Mouse (Mus musculus): ENCODE measurements around the gene Sos2. TPM values are rescaled to one million over a fixed set of nuclear protein-coding genes. Genes with fewer than 3 reads are reported as not detected.

Gene Sos2
- polyA plus RNA-seq, 1 experiment from 2014 or later, result 11.3 TPM

DNA sequence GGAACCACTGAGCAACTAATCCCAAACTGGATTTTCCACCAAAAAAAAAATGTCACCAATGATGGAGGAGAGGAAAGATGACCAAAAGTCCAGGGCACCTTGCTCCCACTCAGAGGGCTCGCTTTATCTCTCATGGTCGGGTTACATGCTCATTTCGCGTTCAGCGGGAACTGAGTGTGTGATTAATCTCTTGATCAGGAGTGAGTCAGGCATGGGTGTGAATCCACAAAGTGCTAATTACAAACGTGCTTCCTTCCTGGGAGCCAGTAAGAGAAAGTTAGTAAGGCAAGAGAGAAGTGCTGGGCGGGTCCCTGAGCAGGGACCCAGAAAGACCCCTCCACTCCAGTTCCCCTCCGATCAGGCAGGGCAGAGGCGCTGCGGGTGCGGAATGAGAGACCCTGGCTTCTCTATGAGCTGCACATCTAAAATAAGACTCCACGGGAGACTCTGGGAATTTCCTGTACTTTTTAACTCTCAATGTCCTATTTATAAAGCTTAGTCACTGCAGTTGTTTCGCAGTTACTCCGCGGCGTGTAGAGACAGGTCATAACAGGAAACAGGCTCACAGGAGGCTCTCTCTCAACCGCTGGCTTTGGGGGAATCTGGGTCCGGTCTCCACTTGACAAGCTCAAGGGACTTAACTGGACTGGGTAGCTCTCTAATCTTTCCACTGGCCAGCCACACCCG, 143.8 kb downstream of the Sos2 start:
- Histone ChIP-seq H3K4me3 (ENCODE audit: low read length) (no peak overlapping the region), H3K4me2 (ENCODE audit: low read length) (peak overlapping the region; percentile 24), H3K9me3 (ENCODE audit: control insufficient read depth, low read length) (no peaks in the 10 kb centered on the region), H3K9ac (ENCODE audit: low read depth, low read length) (no peak overlapping the region), H3K4me1 (ENCODE audit: control insufficient read depth, insufficient read depth, low read depth, low read length) (peaks cover 14% of the 10 kb centered on the region), H3K36me3 (ENCODE audit: control insufficient read depth, insufficient read depth, low read length) (no peaks in the 10 kb centered on the region), H3K27ac (ENCODE audit: low read depth, low read length) (peak overlapping the region; percentile 74), H3K27me3 (replicated peaks; ENCODE audit: control insufficient read depth, insufficient read depth, low read length) (no peaks in the 10 kb centered on the region)
- no peak for ATAC-seq
- WGBS, result 59% methylated on average over 19 of the region's 19 CpGs

DNA sequence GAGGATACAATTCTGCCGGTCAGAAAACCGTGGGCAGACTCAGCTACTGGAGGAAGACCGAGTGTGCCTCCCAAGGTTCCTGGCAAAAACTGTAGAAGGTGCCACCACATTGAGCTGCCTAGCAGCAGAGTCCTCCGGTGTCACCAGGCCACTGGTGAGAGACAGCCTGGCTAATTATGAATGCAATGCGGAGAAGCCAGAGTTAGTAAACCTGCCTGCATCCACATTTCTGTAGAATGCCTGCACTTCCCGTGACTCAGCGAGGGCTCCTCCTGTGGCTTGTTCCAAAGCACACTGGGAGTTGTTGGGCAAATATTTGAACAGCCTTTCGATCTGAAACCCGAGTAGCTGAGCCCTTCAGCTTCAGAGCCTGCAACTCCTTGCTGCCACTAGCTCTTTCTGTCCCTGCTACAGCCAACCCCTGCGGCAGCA, 144.4 kb downstream of the Sos2 start:
- peak overlapping the region; percentile 74 for H3K27ac ChIP-seq (ENCODE audit: low read depth, low read length)
- H3K4me3 ChIP-seq (ENCODE audit: low read length), result no peak overlapping the region
- no peaks in the 10 kb centered on the region for H3K27me3 ChIP-seq (replicated peaks; ENCODE audit: control insufficient read depth, insufficient read depth, low read length)
- ATAC-seq, result peak; percentile 63; the same call in 1 of the 2 replicates
- H3K9ac ChIP-seq (ENCODE audit: low read depth, low read length), result 0 out of 2 replicates have a peak overlapping the region, but pooled peaks have one; percentile 23
- H3K9me3 ChIP-seq (ENCODE audit: control insufficient read depth, low read length), result no peaks in the 10 kb centered on the region
- peak overlapping the region; percentile 24 for H3K4me2 ChIP-seq (ENCODE audit: low read length)
- H3K4me1 ChIP-seq (ENCODE audit: control insufficient read depth, insufficient read depth, low read depth, low read length), result peaks cover 14% of the 10 kb centered on the region
- no peaks in the 10 kb centered on the region for H3K36me3 ChIP-seq (ENCODE audit: control insufficient read depth, insufficient read depth, low read length)
- 31% methylated on average over 10 of the region's 10 CpGs for WGBS

DNA sequence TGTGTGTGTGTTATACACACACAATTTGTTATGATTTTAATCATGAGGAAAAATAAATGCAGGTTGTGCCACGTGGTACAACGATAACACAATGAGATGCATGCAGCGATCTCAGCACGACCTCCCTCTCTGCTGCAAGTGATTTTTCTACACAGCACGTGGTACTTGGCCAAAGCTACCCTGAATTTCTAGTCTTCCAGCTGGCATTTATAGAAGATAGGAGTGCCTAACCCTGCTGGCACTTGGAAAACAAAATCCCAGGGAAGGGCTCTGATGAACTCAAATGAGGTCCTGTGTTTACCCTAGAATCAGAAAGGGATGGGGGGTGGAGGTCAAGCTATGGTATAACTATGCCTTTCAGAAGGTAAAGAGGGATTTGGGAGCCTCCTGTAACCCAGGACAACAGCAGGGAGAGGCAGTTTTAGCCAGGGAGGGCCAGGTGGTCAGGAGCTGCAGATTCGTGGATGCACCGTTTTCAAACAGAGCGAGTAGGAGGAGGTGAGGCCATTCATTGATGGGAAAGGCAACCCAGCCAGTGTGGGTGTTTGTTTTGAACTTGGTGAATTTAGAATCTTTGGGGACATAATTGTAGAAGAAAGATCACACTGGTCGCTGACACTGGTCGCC, 144.9 kb downstream of the Sos2 start:
- Histone ChIP-seq H3K4me3 (ENCODE audit: low read length) (no peak overlapping the region), H3K4me2 (ENCODE audit: low read length) (no peak overlapping the region; the same call in 1 of the 2 replicates), H3K36me3 (ENCODE audit: control insufficient read depth, insufficient read depth, low read length) (no peaks in the 10 kb centered on the region), H3K27ac (ENCODE audit: low read depth, low read length) (peak overlapping the region; percentile 74), H3K27me3 (replicated peaks; ENCODE audit: control insufficient read depth, insufficient read depth, low read length) (no peaks in the 10 kb centered on the region), H3K9ac (ENCODE audit: low read depth, low read length) (no peak overlapping the region), H3K9me3 (ENCODE audit: control insufficient read depth, low read length) (no peaks in the 10 kb centered on the region), H3K4me1 (ENCODE audit: control insufficient read depth, insufficient read depth, low read depth, low read length) (peaks cover 14% of the 10 kb centered on the region)
- no peak for ATAC-seq
- 47% methylated on average over 10 of the region's 10 CpGs for WGBS

Small RNA genes within 50 kb of the gene (microRNA-seq; reads per million reads assigned to microRNA genes)
- gene Gm23018, result not detected

Other genes with a start within 250 kb of the Sos2 start
- 25.5 and 30.6 TPM in 2 replicates for gene Vcpkmt, start 98.8 kb downstream of the Sos2 start, polyA plus RNA-seq (2015; fragmentation: Nextera tagmentation; extraction: Ambion mirVana)
- gene L2hgdh, start 43.0 kb upstream of the Sos2 start, polyA plus RNA-seq (2015; fragmentation: Nextera tagmentation; extraction: Ambion mirVana), result 14.4 and 15.3 TPM in 2 replicates
- 38.9 and 42.6 TPM in 2 replicates for gene Atp5s, start 43.1 kb upstream of the Sos2 start, polyA plus RNA-seq (2015; fragmentation: Nextera tagmentation; extraction: Ambion mirVana)
- gene Cdkl1, start 109.4 kb upstream of the Sos2 start, polyA plus RNA-seq (2015; fragmentation: Nextera tagmentation; extraction: Ambion mirVana), result 13.2 and 16.5 TPM in 2 replicates
- gene Atl1, start 210.8 kb upstream of the Sos2 start, polyA plus RNA-seq (2015; fragmentation: Nextera tagmentation; extraction: Ambion mirVana), result 159 and 167 TPM in 2 replicates
- gene Map4k5, start 211.3 kb upstream of the Sos2 start, polyA plus RNA-seq (2015; fragmentation: Nextera tagmentation; extraction: Ambion mirVana), result 22.8 and 25.2 TPM in 2 replicates

All from hindbrain, embryonic 16.5 days (tissue).